Mouse (Mus musculus): Measurements from ENCODE around the gene Antxr2.
A peak's percentile ranks its signal among the peaks of the same experiment; 100 is the strongest.

Antxr2 gene

GRCm38 (mm10) chr5:97913901-97914300 is 116.9 kb downstream of the Antxr2 start:
- peak; percentile 5 for DNase-seq (ENCODE audit: extremely low read depth, low read depth)

GRCm38 (mm10) chr5:97907482-97907881 is 123.4 kb downstream of the Antxr2 start:
- DNase-seq (ENCODE audit: extremely low read depth, low read depth): no peak

GRCm38 (mm10) chr5:97906537-97907266 is 124.1 kb downstream of the Antxr2 start:
- DNase-seq (ENCODE audit: extremely low read depth, low read depth): no peak

DNA sequence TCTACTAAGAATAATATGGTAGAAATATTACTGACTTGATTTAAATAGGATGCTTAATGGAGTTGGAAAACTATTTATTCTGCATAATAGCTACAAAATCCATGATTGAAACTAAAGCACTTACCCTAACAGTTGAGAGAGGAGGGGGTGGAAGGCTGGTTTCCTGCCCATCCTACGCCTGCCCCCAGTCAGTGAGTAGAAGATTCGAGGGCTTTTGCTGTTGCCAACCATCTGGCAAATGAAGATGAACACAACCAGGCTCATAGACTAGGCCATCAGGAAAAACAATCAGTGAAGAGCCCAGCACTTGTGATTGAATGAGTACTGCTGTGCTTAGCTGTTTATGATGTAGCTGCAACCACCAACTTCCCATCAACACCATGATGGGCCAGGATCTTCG is 125.0 kb downstream of the Antxr2 start:
- no peak for DNase-seq (ENCODE audit: extremely low read depth, low read depth)

DNA sequence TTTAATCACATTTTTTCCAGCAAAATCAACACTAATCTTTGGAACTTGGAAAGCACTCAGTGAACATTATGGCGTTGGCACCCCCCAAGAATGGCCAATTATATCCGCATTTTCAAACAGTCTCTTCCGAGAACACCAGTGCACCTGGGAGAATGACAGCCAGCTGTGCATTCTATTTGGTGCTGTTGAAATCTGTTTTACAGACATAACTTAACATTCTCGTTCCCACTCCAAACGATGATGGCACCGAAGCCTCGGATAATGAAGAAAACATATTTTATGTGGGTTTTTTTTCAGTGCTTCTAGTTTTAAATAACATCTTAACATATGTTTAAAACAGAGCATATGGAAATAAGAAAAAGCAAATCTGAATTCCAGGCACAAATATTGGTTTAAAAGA is 129.7 kb downstream of the Antxr2 start:
- no peak for DNase-seq (ENCODE audit: extremely low read depth, low read depth)

GRCm38 (mm10) chr5:97899321-97899720 is 131.5 kb downstream of the Antxr2 start:
- DNase-seq (ENCODE audit: extremely low read depth, low read depth): no peak

- no peak for DNase-seq (ENCODE audit: extremely low read depth, low read depth)
Observed at GRCm38 (mm10) chr5:97885427-97885826, 145.4 kb downstream of the Antxr2 start.

GRCm38 (mm10) chr5:97884110-97884509 is 146.7 kb downstream of the Antxr2 start:
- DNase-seq (ENCODE audit: extremely low read depth, low read depth): no peak

DNA sequence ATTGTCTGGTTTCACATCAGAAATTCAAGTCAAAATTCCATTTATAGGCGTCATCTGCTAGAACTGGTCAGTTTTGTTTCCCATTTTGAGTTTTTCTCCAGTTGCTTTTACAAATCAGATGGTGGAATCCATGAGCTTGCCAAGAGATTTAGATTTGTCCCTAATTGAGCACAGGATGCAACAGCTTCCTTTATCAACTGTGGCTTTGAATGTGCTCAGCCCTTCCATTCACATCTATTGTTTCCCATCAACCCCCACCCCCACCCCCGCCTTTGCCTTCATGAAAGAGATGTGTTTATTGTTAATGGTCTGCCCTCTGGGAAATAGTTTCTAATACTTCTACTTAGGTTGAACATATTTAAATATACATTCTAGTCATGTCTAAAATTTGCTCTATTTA is 149.4 kb downstream of the Antxr2 start:
- DNase-seq (ENCODE audit: extremely low read depth, low read depth): no peak

GRCm38 (mm10) chr5:97880115-97880514 is 150.7 kb downstream of the Antxr2 start:
- no peak for DNase-seq (ENCODE audit: extremely low read depth, low read depth)

GRCm38 (mm10) chr5:97878871-97879270 is 152.0 kb downstream of the Antxr2 start:
- no peak for DNase-seq (ENCODE audit: extremely low read depth, low read depth)

GRCm38 (mm10) chr5:97878215-97878794 is 152.5 kb downstream of the Antxr2 start:
- no peak for DNase-seq (ENCODE audit: extremely low read depth, low read depth)

DNA sequence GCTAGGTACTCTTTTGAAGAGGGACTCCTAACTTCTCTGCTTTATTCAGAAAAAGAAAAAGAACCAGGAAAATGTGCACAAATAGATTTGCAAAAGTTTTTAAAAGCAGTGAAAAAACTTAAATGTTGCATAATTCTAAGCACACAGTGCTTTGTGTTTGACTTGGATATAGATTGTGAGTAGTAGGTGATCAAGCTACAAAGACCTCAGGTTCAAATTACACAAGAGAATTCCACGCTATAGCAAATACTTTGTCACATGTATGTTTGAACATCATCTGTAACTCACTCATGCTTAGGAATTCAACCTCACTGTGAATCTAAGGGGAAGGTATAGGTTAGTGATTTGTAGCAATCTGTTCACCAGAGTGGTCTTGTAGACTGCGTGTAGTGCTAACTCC is 153.9 kb downstream of the Antxr2 start:
- no peak for DNase-seq (ENCODE audit: extremely low read depth, low read depth)

DNA sequence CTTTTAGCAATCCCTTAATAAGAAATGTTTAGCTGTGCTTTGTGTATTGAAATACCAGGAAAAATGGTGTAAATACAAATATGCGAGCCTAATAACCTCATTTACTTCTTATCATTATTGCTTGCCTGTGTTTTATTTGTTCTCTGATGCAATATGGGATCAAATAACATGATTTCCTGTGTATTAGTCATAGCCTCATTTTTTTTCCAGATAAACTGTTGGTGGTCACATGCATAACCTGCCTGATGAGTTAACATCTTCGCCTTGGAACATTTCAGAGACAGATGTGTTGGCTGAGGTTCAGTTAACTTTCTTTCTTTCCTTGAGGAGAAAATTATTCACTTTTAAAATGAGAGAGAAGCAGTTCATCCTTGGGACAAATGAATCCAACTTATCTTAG is 162.9 kb downstream of the Antxr2 start:
- DNase-seq (ENCODE audit: extremely low read depth, low read depth): no peak

- DNase-seq (ENCODE audit: extremely low read depth, low read depth): no peak
Observed at GRCm38 (mm10) chr5:97866975-97867374, 163.9 kb downstream of the Antxr2 start.

- no peak for DNase-seq (ENCODE audit: extremely low read depth, low read depth)
Observed at GRCm38 (mm10) chr5:97857101-97857500, 173.7 kb downstream of the Antxr2 start.

DNA sequence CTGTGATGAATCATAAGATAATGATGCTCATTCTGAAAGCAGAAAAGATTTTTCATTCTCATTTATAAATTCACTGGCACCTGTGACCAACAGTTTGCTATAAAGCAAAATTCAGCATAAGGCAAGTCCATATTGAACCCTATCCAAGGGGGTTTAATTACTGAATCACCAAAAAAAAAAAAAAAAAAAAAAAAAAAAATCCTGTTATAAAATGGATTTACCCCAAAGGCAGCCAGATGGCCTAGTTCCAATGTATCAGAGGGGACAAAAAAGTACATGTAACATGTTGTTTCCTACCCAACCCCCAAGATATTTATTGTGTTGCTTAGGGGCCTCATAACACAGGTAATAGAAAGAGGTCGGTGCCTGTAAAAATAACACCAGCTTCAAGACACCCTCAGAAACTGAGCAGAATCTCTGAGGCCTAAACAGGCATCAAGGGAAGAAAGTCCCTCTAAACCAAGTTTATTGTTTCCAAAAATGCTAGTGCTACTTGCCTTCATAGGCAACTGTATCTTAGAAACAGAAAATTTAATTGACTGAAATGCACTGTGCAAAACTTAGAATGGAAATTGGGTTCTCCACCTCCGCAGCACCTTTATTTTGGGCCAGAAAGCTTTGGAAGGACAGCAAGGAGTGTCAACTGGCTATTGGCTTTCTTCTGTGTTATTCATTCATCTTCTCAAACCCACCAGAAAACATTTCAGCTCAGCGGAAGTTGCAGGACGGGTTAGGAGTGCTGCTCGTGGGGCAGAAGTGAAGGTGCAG is 178.7 kb downstream of the Antxr2 start:
- no peak for DNase-seq (ENCODE audit: extremely low read depth, low read depth)

DNA sequence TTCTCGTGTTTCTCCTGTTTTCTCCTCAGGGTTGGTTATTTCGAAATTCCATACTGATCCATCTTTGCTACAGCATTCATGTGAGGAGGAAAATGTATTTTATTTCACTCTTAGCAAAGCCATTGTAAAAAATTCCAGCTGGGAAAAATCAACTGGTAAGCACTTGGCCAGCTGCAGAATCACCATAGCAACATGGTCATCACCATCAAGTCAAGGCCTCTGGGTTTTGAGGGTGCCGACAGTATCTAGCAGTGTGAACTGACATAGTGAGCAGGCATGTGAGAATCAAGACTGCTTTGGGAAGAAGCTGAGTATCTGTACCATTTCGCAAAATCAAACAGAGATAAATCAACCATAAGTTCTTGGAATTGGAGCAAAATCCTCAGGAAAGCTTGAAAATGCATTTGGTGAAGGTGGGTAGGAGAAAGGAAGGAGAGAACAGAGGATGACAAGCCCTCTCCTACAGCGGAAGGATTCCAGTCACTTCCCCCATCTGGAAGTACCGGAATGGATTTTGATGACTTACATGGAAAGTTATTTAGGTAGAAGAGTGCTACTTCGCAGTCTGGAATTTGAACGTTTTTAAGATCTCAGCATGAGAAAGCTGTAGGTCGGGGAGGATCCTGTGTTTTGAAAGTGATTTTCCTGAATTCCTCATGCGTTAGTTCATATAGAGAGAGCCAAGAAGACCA is 183.5 kb downstream of the Antxr2 start:
- DNase-seq (ENCODE audit: extremely low read depth, low read depth): no peak

GRCm38 (mm10) chr5:97846503-97846902 is 184.3 kb downstream of the Antxr2 start:
- DNase-seq (ENCODE audit: extremely low read depth, low read depth): no peak

DNA sequence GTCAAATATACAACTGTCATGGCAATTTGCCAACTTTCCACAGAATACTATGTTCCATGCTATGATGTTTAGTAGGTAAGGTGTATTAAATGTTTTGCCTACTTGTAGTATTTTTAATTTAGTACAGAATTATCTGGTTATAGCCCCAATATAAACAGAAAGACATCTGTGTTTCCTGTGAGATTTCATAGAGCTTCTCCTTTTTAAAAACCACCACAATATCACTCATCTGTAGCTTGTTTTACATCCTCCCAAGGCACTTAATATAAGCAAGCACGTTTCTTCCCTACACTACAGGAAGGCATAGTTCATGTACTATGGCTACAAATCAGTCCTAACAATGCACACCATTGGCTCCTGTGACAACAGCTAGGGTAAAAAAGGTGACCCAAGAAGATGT is 188.8 kb downstream of the Antxr2 start:
- DNase-seq (ENCODE audit: extremely low read depth, low read depth): peak; percentile 75

- DNase-seq (ENCODE audit: extremely low read depth, low read depth): no peak
Observed at GRCm38 (mm10) chr5:97839924-97840279, 190.9 kb downstream of the Antxr2 start.

Data from MEL-GATA-1-ER (cell line).